Mouse (Mus musculus): ENCODE measurements around the gene Kctd17.

- TF ChIP-seq CTCF (IDR thresholded peaks at IDR 0.05) (no peak), EP300 (IDR thresholded peaks at IDR 0.05) (no peak)
Measured at GRCm38 (mm10) chr15:78382115-78382514, 46.2 kb upstream of the Kctd17 start.
